Mouse (Mus musculus) kidney, adult 2 months (tissue): ENCODE data around the gene Slamf1.
"Not testable (repeated sequence)": the region's sequence is repeated elsewhere in the genome, so short reads cannot be mapped to it uniquely, and the experiment has no call there.

Source experiments
- CTCF ChIP-seq: fragments of 200-500 bp; conservative IDR thresholded peaks from 2 replicates; pipeline ENCODE4 v1.5.1; 2011; ENCODE audit warnings: low read depth, mild to moderate bottlenecking, control low read depth, low read length, moderate library complexity, mixed read lengths; ENCODE audit not compliant: insufficient read depth, insufficient read length
- POLR2A ChIP-seq: fragments of 200-500 bp; IDR thresholded peaks from one replicate; pipeline ENCODE4 v1.6.1; 2011; ENCODE audit warnings: low read depth, low read length, control low read depth

GRCm38 (mm10) chr1:171811048-171811447, 44.1 kb downstream of the Slamf1 start:
- not testable (repeated sequence) for TF ChIP-seq CTCF, POLR2A
